Mouse (Mus musculus) heart, postnatal 25 days (tissue): ENCODE measurements around the gene 4930415O20Rik. TPM values are rescaled to one million over a fixed set of nuclear protein-coding genes. Genes with fewer than 3 reads are reported as not detected.
A peak's percentile ranks its signal among the peaks of the same experiment; 100 is the strongest.

Experiments used
- DNase-seq: peaks from one replicate; pipeline ENCODE4 v3.0.0; 2022; ENCODE audit warnings: low spot score
- intact Hi-C: fragments of 180-260 bp; cut with DNase I; formaldehyde crosslinking; loops from one replicate; pipeline ENCODE4 v1.15.1; 2025
- total RNA-seq, 2 experiments: library from RNA; stranded (reverse); gene quantifications; 2 replicates each; pipeline ENCODE4 v1.2.3; 2021

Gene 4930415O20Rik
- 1 to 10 TPM in 1 of 2 experiments, under 1 TPM in 1; 0.68 to 1.0 TPM for total RNA-seq

DNA sequence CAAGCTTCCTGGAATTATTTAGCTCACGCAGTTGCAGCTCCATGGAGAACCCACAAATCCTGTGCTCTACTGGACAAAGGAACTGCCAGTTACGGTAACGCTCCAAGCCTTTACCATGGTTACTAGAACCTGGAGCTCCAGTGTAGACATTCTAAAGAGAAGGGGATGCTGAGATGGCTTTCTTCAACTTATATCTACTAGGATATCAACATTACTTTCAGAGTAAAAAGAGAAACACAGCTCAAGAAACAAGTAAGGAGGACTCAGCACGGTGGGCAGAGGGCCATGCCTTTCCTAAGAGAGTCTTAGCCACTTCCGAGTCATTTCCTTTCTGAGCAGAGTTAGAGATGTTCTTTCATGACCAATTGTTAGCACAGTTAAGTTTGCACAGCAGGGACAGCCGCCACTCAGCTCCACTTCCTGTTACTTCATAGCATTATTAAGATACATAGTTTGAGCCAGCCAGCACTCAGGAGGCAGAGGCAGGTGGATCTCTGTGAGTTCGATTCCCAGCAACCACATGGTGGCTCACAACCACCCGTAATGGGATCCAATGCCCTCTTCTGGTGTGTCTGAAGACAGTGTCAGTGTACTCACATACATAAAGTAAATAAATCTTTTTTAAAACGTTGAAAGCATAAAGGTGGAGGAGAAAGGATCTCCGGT, at the start of gene 4930415O20Rik, which contains the start of gene Ccnt1:
TSS of gene 4930415O20Rik (plus strand) at position 132 of the 666 bp plus-strand sequence.
TSS of gene Ccnt1 (minus strand) at position 51 of the 666 bp plus-strand sequence.
- intact Hi-C loops: loop anchor here (10.0 kb wide), 1 partner anchor 254 kb away; no protein-coding TSS in a partner anchor
- no peak for DNase-seq

DNA sequence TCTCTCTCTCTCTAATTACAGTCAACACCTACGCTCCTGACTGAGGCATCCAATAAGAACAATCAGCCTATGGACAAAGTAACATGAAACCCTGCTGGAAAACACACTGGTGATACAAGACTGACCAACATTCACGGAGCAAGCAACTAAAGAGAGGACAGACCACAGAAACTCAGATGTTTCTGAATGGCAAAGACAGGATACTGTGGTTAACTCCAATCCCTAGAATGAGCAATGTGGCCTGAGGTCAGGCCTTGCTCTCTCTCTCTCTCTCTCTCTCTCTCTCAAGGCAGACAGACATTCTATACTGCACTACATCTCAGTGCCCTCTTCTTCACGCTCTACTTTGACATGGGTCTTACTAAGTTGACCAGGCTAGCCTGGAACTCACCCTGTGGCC, 49.6 kb upstream of the 4930415O20Rik start:
- intact Hi-C loops: no loop called here
- no peak for DNase-seq

- intact Hi-C loops: no loop called here
- no peak for DNase-seq
Measured at GRCm38 (mm10) chr15:98526057-98526456, 44.7 kb upstream of the 4930415O20Rik start.

DNA sequence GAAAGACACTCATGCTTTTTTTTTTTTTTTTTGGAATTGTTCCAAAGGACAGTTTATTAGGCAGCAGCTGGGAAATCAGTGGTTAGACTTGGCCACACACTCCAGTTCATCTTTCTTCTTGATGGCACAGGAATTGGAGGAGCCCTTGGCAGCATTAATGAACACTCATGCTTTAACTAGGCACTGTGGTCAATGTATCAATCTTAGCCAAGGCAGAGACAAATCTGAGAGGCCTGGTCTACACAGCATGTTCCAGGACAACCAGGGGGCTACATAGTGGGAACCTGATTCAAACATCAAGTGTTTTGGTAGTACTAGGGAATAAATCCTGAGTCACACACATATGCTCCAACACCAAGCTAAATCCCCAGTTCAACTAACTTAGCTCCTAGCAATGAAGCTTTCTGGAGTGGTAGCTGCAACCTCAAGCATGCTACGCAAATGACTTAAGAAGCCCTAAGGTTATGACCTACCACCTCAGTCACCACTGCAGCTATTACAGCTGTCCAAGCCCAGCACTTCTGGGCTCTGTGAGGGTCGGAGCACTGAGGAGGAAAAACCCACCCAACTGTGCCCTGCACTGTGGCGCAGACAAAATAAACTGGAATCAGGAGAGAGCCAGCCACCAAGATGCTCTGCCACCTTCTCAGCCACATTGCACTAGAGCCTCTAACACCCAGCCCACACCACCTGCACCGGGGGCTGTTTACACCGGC, 43.6 kb upstream of the 4930415O20Rik start:
- DNase-seq: no peak
- intact Hi-C loops: no loop called here

GRCm38 (mm10) chr15:98528066-98528563, 42.7 kb upstream of the 4930415O20Rik start:
- DNase-seq: no peak
- intact Hi-C loops: no loop called here

GRCm38 (mm10) chr15:98532281-98532680, 38.5 kb upstream of the 4930415O20Rik start:
- DNase-seq: no peak
- intact Hi-C loops: loop anchor here (2.0 kb wide), 1 partner anchor 35 kb away; no protein-coding TSS in a partner anchor

DNA sequence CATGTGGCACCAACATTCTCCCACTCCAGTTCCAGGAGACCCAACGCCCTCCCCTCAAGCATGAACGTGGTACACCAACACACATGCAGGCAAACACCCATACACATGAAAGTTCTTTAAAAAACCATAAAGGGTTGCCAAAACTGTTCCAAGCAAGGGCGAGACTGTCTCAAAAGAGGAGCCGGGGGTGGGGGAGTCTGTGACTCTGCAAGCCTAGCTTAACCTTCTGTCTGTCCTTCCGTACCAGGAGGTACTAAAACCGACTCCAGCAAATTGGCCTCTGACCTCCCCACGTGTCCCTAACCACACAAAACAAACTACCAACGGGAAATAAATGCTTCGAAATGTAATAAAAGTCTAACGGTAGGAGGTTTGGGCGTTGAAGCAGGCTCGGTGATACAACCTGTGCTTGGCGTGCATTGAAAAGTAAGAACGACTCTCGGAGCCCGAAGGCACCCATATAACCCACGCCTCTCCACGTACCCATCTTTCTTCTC, 37.7 kb upstream of the 4930415O20Rik start:
- DNase-seq: no peak
- intact Hi-C loops: loop anchor here (2.0 kb wide), 1 partner anchor 34 kb away; no protein-coding TSS in a partner anchor

- peak; percentile 97 for DNase-seq
- intact Hi-C loops: loop anchor here (2.0 kb wide), 1 partner anchor 33 kb away; no protein-coding TSS in a partner anchor
Measured at GRCm38 (mm10) chr15:98533881-98534627, 36.8 kb upstream of the 4930415O20Rik start, which contains the start of gene Kansl2. Gene Kansl2 (minus strand): TSS chr15:98534264.

GRCm38 (mm10) chr15:98535921-98536320, 34.9 kb upstream of the 4930415O20Rik start:
- intact Hi-C loops: no loop called here
- DNase-seq: no peak

- DNase-seq: no peak
- intact Hi-C loops: no loop called here
Measured at GRCm38 (mm10) chr15:98536828-98537510, 33.8 kb upstream of the 4930415O20Rik start.

GRCm38 (mm10) chr15:98537923-98538322, 32.9 kb upstream of the 4930415O20Rik start:
- intact Hi-C loops: no loop called here
- no peak for DNase-seq

- intact Hi-C loops: no loop called here
- DNase-seq: no peak
Measured at GRCm38 (mm10) chr15:98541064-98541463, 29.7 kb upstream of the 4930415O20Rik start.

GRCm38 (mm10) chr15:98543341-98543740, 27.5 kb upstream of the 4930415O20Rik start:
- DNase-seq: no peak
- intact Hi-C loops: no loop called here

- intact Hi-C loops: no loop called here
- no peak for DNase-seq
Measured at GRCm38 (mm10) chr15:98545151-98545550, 25.7 kb upstream of the 4930415O20Rik start.

DNA sequence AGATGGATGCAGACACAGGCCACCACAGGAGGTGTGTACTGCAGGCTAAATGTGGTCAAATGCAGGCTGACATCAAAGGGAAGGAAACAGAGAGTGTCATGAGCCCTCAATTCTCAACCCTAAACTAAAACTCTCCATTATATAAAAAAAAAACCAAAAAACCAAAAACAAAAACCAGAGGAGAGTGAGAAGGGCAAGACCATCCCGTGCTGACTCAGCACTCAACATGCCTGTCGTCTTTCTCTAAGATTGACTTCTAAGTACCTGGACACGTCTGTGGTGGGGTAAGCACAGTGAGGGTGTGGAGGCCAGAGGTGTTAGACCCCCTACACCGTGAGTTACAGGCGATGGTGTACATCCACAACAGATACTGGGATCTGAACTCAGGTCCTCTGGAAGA, 24.0 kb upstream of the 4930415O20Rik start:
- intact Hi-C loops: no loop called here
- no peak for DNase-seq

DNA sequence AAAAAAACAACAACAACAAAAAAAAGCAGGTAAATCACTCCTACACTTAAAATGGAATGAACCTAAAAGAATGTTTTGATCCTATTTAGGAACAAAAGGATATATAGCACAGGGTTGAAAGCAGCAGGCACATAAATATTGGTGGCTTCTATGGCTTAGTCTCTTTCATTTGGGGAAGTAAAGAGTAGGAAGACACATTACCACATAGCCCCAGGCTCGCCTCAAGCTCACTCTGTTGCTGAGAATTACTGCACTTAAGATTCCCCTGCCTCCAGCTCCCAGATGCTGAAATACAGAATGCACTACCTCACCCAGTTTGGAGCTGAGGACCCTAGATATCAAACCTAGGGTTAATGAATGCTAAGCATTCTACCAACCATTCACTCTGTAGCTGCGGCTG, 18.0 kb upstream of the 4930415O20Rik start:
- intact Hi-C loops: no loop called here
- DNase-seq: no peak

- intact Hi-C loops: no loop called here
- no peak for DNase-seq
Measured at GRCm38 (mm10) chr15:98555881-98556280, 14.9 kb upstream of the 4930415O20Rik start.

- intact Hi-C loops: no loop called here
- no peak for DNase-seq
Measured at GRCm38 (mm10) chr15:98557186-98557585, 13.6 kb upstream of the 4930415O20Rik start.

DNA sequence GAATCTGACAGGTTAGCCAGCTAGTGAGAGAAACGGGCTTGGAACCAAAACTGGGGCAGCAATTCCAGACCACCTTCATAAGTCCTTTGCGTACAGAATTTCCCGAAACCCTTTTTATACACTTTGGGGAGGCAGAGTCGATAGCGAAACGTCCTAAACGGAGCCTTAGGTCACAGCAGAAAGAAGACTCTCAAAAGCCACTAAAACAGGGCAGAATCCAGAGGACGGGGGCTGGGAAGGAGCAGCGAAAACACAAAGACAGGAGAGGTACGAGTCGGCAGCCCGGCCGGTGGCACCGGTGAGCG, 3.9 kb upstream of the 4930415O20Rik start:
- DNase-seq: no peak
- intact Hi-C loops: loop anchor here (2.0 kb wide), 1 partner anchor 34 kb away; no protein-coding TSS in a partner anchor
